Mouse (Mus musculus): ENCODE measurements around the gene Ppy. TPM values are rescaled to one million over a fixed set of nuclear protein-coding genes. Genes with fewer than 3 reads are reported as not detected.

Ppy gene
- total RNA-seq (2021), result not detected
- long read RNA-seq, experiment 1, result 0 reads
- long read RNA-seq, experiment 2, result 0 reads

GRCm38 (mm10) chr11:102101219-102101618, at the start of gene Ppy:
Gene Ppy, minus strand, starts transcription at chr11:102101319.
- DNase-seq (ENCODE audit: low spot score in 2 of 2), result no peak

GRCm38 (mm10) chr11:102147213-102147989, 46.3 kb upstream of the Ppy start:
- no peak for DNase-seq (ENCODE audit: low spot score in 2 of 2)

GRCm38 (mm10) chr11:102146531-102146930, 45.4 kb upstream of the Ppy start:
- no peak for DNase-seq (ENCODE audit: low spot score in 2 of 2)

GRCm38 (mm10) chr11:102146005-102146404, 44.9 kb upstream of the Ppy start:
- DNase-seq (ENCODE audit: low spot score in 2 of 2), result no peak

GRCm38 (mm10) chr11:102145471-102146001, 44.4 kb upstream of the Ppy start, which contains the start of gene Nags:
Gene Nags, plus strand, starts transcription at chr11:102145513.
- DNase-seq (ENCODE audit: low spot score in 2 of 2), result no peak

GRCm38 (mm10) chr11:102144957-102145470, 43.9 kb upstream of the Ppy start:
- DNase-seq (ENCODE audit: low spot score in 2 of 2), result no peak

- no peak for DNase-seq (ENCODE audit: low spot score in 2 of 2)
These were observed 41.2 kb upstream of the Ppy start for GRCm38 (mm10) chr11:102142355-102142754.

GRCm38 (mm10) chr11:102140508-102140907, 39.4 kb upstream of the Ppy start:
- peak; percentile 62 to 69 for DNase-seq (ENCODE audit: low spot score in 2 of 2)

- DNase-seq (ENCODE audit: low spot score in 2 of 2), result peak; percentile 56 to 71
These were observed 37.3 kb upstream of the Ppy start for GRCm38 (mm10) chr11:102138447-102138740.

- no peak for DNase-seq (ENCODE audit: low spot score in 2 of 2)
These were observed 36.7 kb upstream of the Ppy start for GRCm38 (mm10) chr11:102137625-102138446.

GRCm38 (mm10) chr11:102134516-102134915, 33.4 kb upstream of the Ppy start:
- no peak for DNase-seq (ENCODE audit: low spot score in 2 of 2)

- no peak for DNase-seq (ENCODE audit: low spot score in 2 of 2)
These were observed 16.3 kb upstream of the Ppy start for GRCm38 (mm10) chr11:102117386-102117785.

- no peak for DNase-seq (ENCODE audit: low spot score in 2 of 2)
These were observed 15.1 kb upstream of the Ppy start for GRCm38 (mm10) chr11:102116241-102116640.

GRCm38 (mm10) chr11:102111576-102111975, 10.5 kb upstream of the Ppy start:
- DNase-seq (ENCODE audit: low spot score in 2 of 2), result no peak

- no peak for DNase-seq (ENCODE audit: low spot score in 2 of 2)
These were observed 6.6 kb upstream of the Ppy start, which contains the start of gene Pyy for GRCm38 (mm10) chr11:102107732-102108131. Gene Pyy, minus strand, starts transcription at chr11:102107832.

- no peak for DNase-seq (ENCODE audit: low spot score in 2 of 2)
These were observed 5.8 kb upstream of the Ppy start for GRCm38 (mm10) chr11:102106911-102107310.

GRCm38 (mm10) chr11:102102485-102103258, 1.6 kb upstream of the Ppy start:
- DNase-seq (ENCODE audit: low spot score in 2 of 2), result peak; percentile 64 to 76

- DNase-seq (ENCODE audit: low spot score in 2 of 2), result peak; percentile 69 to 78
These were observed 4.2 kb downstream of the Ppy start for GRCm38 (mm10) chr11:102096887-102097391.

- DNase-seq (ENCODE audit: low spot score in 2 of 2), result no peak
These were observed 4.7 kb downstream of the Ppy start for GRCm38 (mm10) chr11:102096446-102096845.

- DNase-seq (ENCODE audit: low spot score in 2 of 2), result no peak
These were observed 5.4 kb downstream of the Ppy start for GRCm38 (mm10) chr11:102095676-102096075.
